Mouse (Mus musculus) left cerebral cortex, adult 2 months (tissue): Measurements from ENCODE around the gene Calcr. TPM values are rescaled to one million over a fixed set of nuclear protein-coding genes. Genes with fewer than 3 reads are reported as not detected.
"Not testable (repeated sequence)": the region's sequence is repeated elsewhere in the genome, so short reads cannot be mapped to it uniquely, and the experiment has no call there.

ENCODE experiments used
- DNase-seq, 2 experiments: peaks; one replicate each; pipeline ENCODE4 v3.0.0; 2021 to 2022; ENCODE audit warnings: low spot score in 2 of 2, mixed read lengths in 1 of 2; ENCODE audit errors: extremely low spot score in 1 of 2
- H3K27ac ChIP-seq: fragments of 200-600 bp; 2 replicates; pipeline ENCODE4 v1.8.1; 2022
- H3K4me3 ChIP-seq: fragments of 200-600 bp; 2 replicates; pipeline ENCODE4 v1.8.1; 2022
- CTCF ChIP-seq: fragments of 200-600 bp; IDR thresholded peaks from 2 replicates; pipeline ENCODE4 v1.8.1; 2022; ENCODE audit warnings: antibody characterized with exemption, mild to moderate bottlenecking, moderate library complexity
- intact Hi-C: fragments of 180-260 bp; cut with DNase I; formaldehyde crosslinking; loops from one replicate; pipeline ENCODE4 v1.15.1; 2025
- microRNA-seq, 2 experiments: library from miRNA; unstranded; fragments of <30 nt; microRNA quantifications; one replicate each; pipeline ENCODE4 v1.2.0; 2021
- total RNA-seq, 2 experiments: library from RNA; stranded (reverse); gene quantifications; 2 replicates each; pipeline ENCODE4 v1.2.3; 2021

Calcr gene
- total RNA-seq, 2 experiments from 2014 or later, result 0.37 TPM; not detected in 1

- TF ChIP-seq CTCF, result no peak
- intact Hi-C loops, result no loop called here
- Histone ChIP-seq H3K4me3 (no peak overlapping the region), H3K27ac (no peak overlapping the region)
- no peak for DNase-seq
Measured at GRCm38 (mm10) chr6:3677806-3678205, 86.7 kb downstream of the Calcr start.

GRCm38 (mm10) chr6:3671941-3672340 is 92.6 kb downstream of the Calcr start:
- H3K4me3 ChIP-seq, DNase-seq, H3K27ac ChIP-seq, intact Hi-C loops: not testable (repeated sequence)

DNA sequence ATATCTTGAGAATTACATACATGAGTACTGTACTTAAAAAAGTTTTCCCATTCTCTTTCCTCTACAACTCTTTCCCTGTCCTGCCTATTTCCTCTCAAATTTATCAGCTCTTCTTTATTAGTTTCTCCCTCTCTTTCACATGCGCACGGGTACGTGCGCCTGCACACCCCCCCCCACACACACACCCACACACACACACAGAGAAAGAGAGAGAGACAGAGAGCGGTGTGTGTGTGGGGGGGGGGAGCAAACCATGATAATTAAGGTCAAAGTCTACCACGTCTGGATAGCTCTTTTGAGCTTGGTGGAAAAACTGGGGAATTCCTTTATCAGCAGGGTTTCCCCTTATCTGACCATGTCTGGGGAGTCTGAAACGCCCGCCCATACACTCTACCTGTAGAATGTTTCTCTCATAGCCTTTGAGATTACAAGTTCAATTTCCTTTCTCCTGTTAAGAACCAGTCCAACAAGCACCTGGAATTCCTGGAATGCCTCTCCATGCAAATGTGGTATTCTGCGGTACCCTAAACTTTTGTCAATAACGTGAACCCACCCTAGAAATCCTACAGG is 100.3 kb downstream of the Calcr start:
- TF ChIP-seq CTCF, result no peak
- DNase-seq, result no peak

GRCm38 (mm10) chr6:3658405-3658804 is 106.1 kb downstream of the Calcr start:
- no peak for DNase-seq
- intact Hi-C loops, result no loop called here
- Histone ChIP-seq H3K4me3 (no peak overlapping the region), H3K27ac (no peak overlapping the region)
- peak; percentile 6 for TF ChIP-seq CTCF

More for the DNA sequence above, 100.3 kb downstream of the Calcr start:
- intact Hi-C loops, result no loop called here
- Histone ChIP-seq H3K4me3 (no peak overlapping the region), H3K27ac (no peak overlapping the region)

Small RNA genes within 50 kb of the gene (microRNA-seq; reads per million reads assigned to microRNA genes)
- gene Mir489, result 0 reads per million in 2 experiments
- gene Mir653, result 0 reads per million in 2 experiments

Other genes starting within 250 kb of the Calcr start
- not detected for gene Tfpi2, start 224.2 kb upstream of the Calcr start, total RNA-seq
- gene Gngt1, start 229.1 kb upstream of the Calcr start, total RNA-seq, result not detected
- 1 to 10 TPM; 8.5 to 9.8 TPM for gene Gng11, start 239.2 kb upstream of the Calcr start, total RNA-seq